Mouse (Mus musculus) left cerebral cortex, postnatal 14 days (tissue): ENCODE measurements at regions not wholly inside any gene's neighbourhood (a gene's known extent, or its start where the extent isn't known, plus 50 kb on each side); places are given as distances from the start of the nearest gene placed in this dataset.

Source experiments
- DNase-seq, 2 experiments: peaks; one replicate each; pipeline ENCODE4 v3.0.0; 2021 to 2022; ENCODE audit warnings: low spot score in 2 of 2, mixed read lengths in 1 of 2
- intact Hi-C: fragments of 180-260 bp; cut with DNase I; formaldehyde crosslinking; loops from one replicate; pipeline ENCODE4 v1.15.1; 2025

GRCm38 (mm10) chr15:5506848-5507544 lies 263.0 kb upstream of the Ptger4 start:
- intact Hi-C loops: no loop called here
- no peak for DNase-seq

DNA sequence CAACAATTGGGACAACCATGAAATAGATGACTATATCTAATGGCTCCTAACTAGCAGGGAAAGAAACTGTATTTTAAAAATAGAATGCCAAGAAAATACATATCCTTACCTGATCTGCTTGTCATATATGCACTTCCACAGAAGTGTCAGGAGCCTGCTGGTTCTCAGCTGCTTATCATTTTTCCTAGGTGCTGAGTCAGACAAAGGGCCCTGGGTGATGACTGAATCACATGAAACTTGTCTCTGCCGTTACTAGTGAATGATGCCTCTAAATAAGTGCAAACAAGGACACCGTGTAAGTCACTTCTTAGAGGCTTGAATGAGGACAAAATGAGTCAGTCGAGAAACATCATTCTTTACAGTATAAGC lies 263.5 kb upstream of the Ptger4 start:
- intact Hi-C loops: no loop called here

DNA sequence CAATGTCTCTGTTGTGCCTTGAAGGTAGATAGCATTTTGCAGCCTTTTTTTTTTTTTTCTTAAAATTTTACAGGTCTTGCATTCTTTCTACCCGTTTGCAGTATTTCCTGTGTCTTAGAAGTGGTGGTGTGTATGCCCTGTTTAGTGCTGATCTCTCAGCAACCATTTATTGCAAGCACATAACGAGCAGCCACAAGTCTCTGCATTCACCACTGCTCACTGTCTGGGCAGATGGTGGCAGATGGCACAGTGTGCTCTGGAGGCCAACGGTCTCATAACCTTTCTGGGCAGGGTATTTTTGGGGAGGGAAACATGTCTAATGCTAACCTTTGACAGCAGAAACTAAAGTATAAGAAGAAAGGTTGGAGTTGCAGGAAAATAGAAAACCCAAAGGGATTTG lies 266.1 kb upstream of the Ptger4 start:
- no peak for DNase-seq
- intact Hi-C loops: no loop called here

More for the DNA sequence above, 263.5 kb upstream of the Ptger4 start:
- no peak for DNase-seq

DNA sequence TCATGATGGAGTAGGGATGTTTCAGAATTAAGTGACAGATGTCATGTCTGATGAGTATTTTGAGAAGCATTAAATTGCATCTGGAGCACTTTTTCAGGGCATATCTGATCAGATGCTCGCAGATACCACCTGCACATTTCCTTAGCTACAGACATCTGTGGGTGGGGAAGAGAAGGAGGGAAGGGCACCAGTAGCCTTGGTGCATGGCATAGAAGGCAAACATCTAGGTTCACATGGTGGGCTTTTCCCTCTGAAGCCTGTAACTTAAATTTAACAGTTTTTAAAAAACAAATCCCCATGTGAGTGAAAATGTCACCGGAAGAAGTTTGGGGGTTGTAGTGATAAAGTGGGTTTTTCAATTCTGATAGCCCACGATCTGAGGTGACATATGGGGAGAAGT lies 267.1 kb upstream of the Ptger4 start:
- DNase-seq: no peak
- intact Hi-C loops: no loop called here

DNA sequence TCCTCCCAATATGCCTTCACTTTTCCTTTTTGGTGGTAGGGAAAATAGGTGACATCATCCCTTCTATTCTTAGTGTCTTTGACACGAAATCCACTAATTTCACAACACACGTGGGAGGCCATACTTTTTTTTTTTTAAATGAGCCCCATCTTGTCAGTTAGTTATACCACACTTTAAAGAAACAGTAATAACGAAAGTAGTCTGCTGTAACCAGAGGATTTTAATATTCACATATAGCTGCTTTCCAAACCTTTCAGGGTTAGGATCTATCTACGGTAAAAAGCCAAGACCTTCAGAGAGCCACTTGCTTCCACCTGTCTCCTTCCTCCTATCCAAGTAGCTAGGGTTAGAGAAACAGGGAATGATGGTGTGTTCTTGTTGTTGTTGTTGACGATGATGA lies 268.6 kb upstream of the Ptger4 start:
- intact Hi-C loops: no loop called here
- no peak for DNase-seq

GRCm38 (mm10) chr15:5513146-5513545 lies 269.2 kb upstream of the Ptger4 start:
- intact Hi-C loops: no loop called here
- DNase-seq: no peak

DNA sequence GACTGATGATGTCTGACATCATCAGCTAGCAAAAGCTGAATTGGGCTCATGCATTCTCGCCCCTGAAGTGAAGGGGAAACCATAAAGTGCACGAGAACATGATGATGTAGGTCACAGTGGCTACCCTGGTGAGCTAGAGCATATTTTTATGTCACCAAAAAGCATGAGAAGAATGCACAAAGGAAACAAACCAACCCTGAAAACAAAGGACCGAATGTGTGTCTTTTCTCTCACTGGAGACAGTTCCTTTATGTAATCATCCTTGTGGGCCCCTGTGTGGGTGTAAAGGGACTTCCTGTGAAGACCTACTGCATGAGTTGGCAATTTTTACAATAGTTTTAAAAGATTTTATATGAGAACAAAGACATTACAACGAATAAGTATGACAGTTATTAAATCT lies 270.2 kb upstream of the Ptger4 start:
- DNase-seq: no peak

GRCm38 (mm10) chr15:5517244-5517966 lies 273.4 kb upstream of the Ptger4 start:
- DNase-seq: no peak
- intact Hi-C loops: no loop called here

More for the DNA sequence above, 270.2 kb upstream of the Ptger4 start:
- intact Hi-C loops: no loop called here

- intact Hi-C loops: no loop called here
- DNase-seq: no peak
These were observed 275.6 kb upstream of the Ptger4 start for GRCm38 (mm10) chr15:5519552-5519951.

DNA sequence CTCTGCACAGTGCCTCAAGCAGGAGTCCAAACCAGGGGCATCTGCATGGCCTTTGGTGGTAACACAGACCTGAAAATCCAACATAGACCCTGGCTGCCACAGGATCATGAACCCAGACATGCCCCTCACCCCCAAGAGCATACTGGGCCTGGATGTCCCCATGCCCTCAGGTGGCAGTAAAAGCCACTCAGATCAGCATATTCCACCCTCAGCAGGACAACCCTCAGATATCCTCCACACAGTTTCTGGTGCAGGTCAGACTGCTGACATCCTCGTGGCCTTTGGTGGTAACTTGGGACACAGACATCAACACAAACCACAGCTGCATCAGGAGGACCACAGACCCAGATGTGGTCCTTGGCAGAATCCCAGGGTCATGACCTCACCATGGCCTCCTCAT lies 276.0 kb upstream of the Ptger4 start:
- intact Hi-C loops: no loop called here
- DNase-seq: no peak

- DNase-seq: peak in 1 of 2 experiments; percentile 10
- intact Hi-C loops: no loop called here
These were observed 284.6 kb upstream of the Ptger4 start for GRCm38 (mm10) chr15:5528619-5529018.

DNA sequence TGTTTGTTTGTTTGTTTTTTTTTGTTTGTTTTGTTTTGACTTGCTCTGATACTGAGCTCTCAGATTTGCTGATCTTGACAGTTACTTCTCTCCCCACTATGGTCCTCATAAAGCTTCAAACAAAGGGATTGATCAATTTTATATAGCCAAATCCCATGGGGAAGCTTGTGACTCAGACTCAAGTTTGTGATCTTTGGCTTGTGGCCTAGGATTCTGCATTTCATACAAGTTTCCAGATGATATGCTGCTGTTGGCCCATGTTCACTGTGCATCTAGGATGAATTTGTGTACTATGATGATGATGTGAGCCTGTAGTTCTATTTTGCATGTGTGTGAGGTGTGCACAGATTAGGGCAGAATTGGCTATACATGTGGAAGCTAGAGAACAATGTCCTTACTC lies 289.7 kb upstream of the Ptger4 start:
- DNase-seq: no peak
- intact Hi-C loops: no loop called here

DNA sequence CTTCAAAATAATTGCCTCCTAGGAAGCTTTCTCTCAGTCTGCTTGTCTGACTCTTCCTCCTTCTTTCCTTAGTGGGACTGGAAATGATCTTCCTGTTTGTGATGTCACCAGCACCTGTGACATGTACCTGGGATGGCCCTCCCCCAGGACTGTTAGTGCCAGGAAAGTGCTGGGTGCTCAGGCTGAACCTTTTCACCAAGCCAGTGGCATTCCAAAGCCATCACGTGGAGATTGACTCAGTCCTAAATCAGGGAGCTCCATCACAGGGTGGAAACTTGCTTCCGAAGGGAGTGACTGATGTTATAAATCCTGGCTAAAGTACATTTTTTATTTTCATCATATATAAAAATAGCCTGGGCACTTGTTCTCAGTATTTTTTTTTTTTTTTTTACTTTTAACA lies 293.4 kb upstream of the Ptger4 start:
- DNase-seq: no peak
- intact Hi-C loops: no loop called here

- intact Hi-C loops: no loop called here
- no peak for DNase-seq
These were observed 295.4 kb upstream of the Ptger4 start for GRCm38 (mm10) chr15:5539301-5539928.

DNA sequence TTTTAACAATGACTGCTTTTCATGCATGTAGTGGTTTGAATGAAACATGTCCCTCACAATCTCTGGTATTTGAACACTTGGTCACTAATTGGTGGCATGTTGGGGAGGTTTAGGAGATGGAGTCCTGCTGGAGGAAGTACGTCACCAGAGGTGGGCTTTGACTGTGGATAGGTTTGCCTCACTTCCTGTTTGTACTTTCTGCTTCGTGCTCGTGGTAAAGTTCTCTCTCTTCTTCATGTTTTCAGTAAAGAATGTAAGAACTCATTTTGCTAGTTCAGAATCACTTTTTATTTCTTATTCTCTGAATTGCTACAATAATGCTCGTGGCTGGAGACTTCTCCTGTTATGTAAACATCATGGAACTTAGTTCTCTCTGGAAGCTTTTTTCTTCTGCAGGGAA lies 310.5 kb upstream of the Ptger4 start:
- intact Hi-C loops: no loop called here
- no peak for DNase-seq

- intact Hi-C loops: no loop called here
- DNase-seq: no peak
These were observed 310.9 kb upstream of the Ptger4 start for GRCm38 (mm10) chr15:5554926-5555325.

DNA sequence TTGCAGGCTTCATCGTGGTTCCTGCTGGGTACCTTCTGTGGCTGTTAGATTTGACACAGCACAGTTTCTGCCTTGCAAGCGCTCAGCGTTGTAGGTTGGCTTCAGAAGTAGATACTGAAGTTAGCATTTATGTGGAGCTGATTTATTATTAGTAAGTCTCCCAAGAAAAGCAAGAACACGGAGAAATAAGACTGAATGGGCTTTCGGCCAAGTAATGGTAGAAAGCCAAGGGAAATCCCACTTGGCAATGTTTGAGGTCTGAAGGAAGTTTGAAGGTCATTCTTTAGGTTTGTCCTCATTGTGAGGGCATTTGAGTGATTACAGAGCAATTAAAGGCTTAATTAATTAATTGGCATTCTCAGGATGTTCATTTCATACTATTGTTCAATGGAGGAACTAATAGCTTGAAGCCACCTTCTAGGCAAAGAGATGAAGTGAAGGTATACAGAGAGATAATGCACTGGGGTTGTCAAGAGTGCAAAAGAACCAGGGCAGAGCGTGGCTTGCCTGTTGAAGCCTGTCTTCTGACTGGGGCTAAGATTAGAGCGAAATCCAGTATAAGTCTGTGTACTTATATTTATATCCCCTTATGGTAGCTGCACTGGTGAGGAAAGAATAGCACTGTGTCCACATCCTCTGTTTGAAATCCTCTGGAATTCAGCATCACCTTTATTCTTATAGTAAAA lies 311.5 kb upstream of the Ptger4 start:
- no peak for DNase-seq
- intact Hi-C loops: no loop called here

DNA sequence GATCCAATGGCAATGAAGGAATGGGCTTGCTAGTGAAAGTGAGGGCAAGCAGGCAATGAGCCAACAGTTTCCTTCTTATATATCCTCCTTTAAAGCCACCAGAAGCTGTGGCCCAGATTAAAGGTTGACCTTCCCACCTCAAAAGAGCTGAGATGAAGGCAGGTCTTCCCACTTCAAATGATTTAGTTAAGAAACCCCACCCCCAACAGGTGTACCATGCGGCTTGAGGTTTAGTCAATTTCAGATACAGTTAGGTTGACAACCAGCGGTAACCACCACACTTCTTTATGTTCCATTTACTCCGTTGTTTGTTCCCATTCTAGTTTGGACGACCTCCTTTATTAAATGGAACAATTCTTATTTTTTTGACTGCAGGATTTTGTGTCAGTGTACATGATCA lies 317.8 kb upstream of the Ptger4 start:
- intact Hi-C loops: no loop called here
- DNase-seq: no peak

- intact Hi-C loops: no loop called here
- DNase-seq: no peak
These were observed 330.4 kb upstream of the Ptger4 start for GRCm38 (mm10) chr15:5574366-5574765.

DNA sequence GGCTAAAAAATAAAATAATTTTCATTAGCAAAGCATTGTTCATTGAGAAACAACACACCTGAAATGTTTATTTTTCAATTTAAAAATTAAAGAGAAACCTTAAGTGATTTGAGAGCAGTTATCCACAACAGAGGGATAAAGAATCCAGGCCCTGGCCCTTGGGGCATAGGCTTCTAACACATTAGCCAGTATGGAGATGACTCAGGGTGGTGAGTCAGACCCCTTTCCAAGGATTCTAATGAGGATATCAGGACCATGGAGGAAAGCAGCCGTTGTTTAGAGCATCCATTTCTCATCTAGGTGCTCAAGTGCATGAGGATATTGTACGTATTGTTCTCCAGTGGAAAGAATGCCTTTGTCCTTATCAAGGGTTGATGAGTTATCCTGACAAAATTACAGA lies 335.6 kb upstream of the Ptger4 start:
- intact Hi-C loops: no loop called here

More for the DNA sequence above, 335.6 kb upstream of the Ptger4 start:
- no peak for DNase-seq
